Mouse (Mus musculus) embryonic fibroblast, embryonic 13.5 days (primary cell): ENCODE measurements around the gene Gjb5. TPM values are rescaled to one million over a fixed set of nuclear protein-coding genes. Genes with fewer than 3 reads are reported as not detected.

Experiments
- H3K27ac ChIP-seq: 2 replicates; pipeline ENCODE4 v1.5.1; 2012; ENCODE audit warnings: low read length, control low read depth, inconsistent platforms; ENCODE audit not compliant: insufficient read depth
- H3K4me1 ChIP-seq: 2 replicates; pipeline ENCODE4 v1.6.1; 2011; ENCODE audit warnings: low read length; ENCODE audit not compliant: control insufficient read depth, insufficient read depth
- H3K4me3 ChIP-seq: 2 replicates; pipeline ENCODE4 v1.5.1; 2011; ENCODE audit warnings: mild to moderate bottlenecking, control low read depth, low read length; ENCODE audit not compliant: insufficient read depth
- CTCF ChIP-seq: IDR thresholded peaks from 2 replicates; pipeline ENCODE4 v1.5.1; 2011; ENCODE audit warnings: mild to moderate bottlenecking, control low read depth, low read length, moderate library complexity, borderline replicate concordance; ENCODE audit not compliant: insufficient read depth
- POLR2A ChIP-seq: IDR thresholded peaks from 2 replicates; pipeline ENCODE4 v1.6.1; 2011; ENCODE audit warnings: low read depth, mild to moderate bottlenecking, control low read depth, low read length, moderate library complexity
- polyA plus RNA-seq: library from polyadenylated mRNA; stranded (reverse); fragments of >200 nt; gene quantifications from 2 replicates; pipeline ENCODE4 v1.2.4, GENCODE M21; 2011; ENCODE audit warnings: low read depth; ENCODE audit not compliant: missing spikeins, insufficient read length

The Gjb5 gene
- polyA plus RNA-seq, 1 experiment = 2.0 TPM

- TF ChIP-seq POLR2A (no peak), CTCF (no peak)
- Histone ChIP-seq H3K4me3 (no peak overlapping the region), H3K27ac (peak overlapping the region; percentile 65), H3K4me1 (peaks cover 20% of the 10 kb centered on the region)
Observed at GRCm38 (mm10) chr4:127352594-127352993, 5.4 kb downstream of the Gjb5 start.

DNA sequence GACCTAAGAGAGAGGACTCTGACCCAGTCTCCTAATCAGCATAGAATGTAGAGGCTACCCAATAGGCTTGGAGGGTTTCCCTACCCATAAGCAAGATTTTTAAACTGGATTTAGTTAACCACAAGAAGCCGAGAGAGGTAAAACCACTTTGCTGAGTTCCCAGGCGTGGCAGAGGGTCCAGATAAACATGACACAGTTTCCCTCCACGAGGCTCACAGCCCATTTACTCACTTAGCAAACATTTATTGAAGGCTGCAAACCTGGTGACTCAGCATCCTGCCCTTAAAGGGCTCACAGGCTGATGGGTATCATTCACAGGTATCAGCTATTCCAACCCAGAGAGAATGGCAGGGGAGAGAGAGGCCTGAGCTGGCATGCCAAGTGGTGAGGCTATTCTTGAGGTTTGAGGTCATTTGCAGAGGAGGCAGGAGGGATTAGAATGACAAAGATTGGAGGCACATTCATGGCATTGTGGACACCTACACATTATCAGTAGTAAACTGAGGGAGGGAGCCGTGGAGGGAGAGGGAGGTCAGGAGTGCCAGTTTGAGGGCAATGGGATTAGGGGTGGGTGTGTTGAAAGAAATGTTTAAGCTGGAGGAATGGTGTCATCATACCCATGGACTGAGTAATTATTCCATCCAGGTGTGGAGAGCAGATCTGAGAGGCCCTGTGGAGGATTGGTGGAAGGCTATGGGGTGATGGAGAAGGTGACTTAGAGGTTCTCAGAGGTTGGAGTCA is 8.3 kb downstream of the Gjb5 start:
- Histone ChIP-seq H3K4me3 (no peak overlapping the region), H3K27ac (peak overlapping the region; percentile 36; the same call in 1 of the 2 replicates), H3K4me1 (peaks cover 20% of the 10 kb centered on the region)
- TF ChIP-seq POLR2A = no peak
- TF ChIP-seq CTCF = no peak

DNA sequence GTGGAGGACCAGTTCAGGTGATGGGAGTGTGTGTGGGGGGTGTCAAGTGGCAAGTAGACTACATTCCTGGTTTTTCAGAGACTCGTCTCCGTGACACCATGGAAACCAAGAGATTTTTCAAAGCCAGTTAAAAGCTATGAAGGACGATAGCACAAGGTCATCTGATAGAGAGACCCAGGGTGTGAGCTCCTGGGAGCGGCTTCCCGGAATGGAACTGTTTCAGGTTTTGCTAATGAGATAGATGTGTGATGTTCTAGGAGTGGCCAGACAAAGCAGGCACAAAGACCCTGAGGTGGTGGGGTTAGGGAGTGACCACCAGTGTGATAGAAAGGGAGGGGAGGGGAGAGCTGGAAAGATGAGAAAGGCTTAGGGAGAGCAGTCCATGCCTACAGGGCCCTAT is 13.0 kb downstream of the Gjb5 start:
- no peak overlapping the region for H3K27ac ChIP-seq
- no peak overlapping the region for H3K4me3 ChIP-seq
- peaks cover 5% of the 10 kb centered on the region; the same call in 1 of the 2 replicates for H3K4me1 ChIP-seq
- no peak for TF ChIP-seq POLR2A
- no peak for TF ChIP-seq CTCF

DNA sequence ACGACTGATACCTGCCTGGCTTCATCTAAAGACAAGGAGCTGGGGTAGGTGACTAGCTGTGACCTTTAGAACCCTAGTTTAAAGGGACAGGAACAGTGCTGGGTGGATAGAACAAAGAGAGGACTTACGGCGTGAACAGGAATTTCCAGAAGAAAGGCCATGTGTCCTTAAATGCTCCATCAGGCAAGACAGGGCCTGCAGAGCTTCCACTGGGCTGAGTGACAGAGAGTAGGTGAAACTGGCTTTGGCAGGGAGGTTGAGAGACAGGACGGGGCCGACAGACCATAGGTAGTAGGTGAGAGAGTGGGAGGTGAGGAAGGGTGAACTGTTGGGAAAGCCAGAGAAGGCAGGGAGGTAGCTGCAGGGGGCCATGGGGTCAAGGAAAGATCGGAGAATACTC is 16.6 kb downstream of the Gjb5 start:
- Histone ChIP-seq H3K4me1 (no peaks in the 10 kb centered on the region), H3K4me3 (no peak overlapping the region), H3K27ac (no peak overlapping the region)
- TF ChIP-seq POLR2A = no peak
- TF ChIP-seq CTCF = no peak

- TF ChIP-seq POLR2A (no peak), CTCF (no peak)
- Histone ChIP-seq H3K27ac (no peak overlapping the region), H3K4me1 (peaks cover 3% of the 10 kb centered on the region; the same call in 1 of the 2 replicates), H3K4me3 (no peak overlapping the region)
Observed at GRCm38 (mm10) chr4:127337668-127338067, 20.3 kb downstream of the Gjb5 start.

GRCm38 (mm10) chr4:127334870-127335504 is 23.0 kb downstream of the Gjb5 start:
- Histone ChIP-seq H3K4me3 (no peak overlapping the region), H3K4me1 (peaks cover 6% of the 10 kb centered on the region; the same call in 1 of the 2 replicates), H3K27ac (peak overlapping the region; percentile 42; the same call in 1 of the 2 replicates)
- TF ChIP-seq POLR2A (no peak), CTCF (no peak)

GRCm38 (mm10) chr4:127331171-127331570 is 26.8 kb downstream of the Gjb5 start:
- Histone ChIP-seq H3K27ac (no peak overlapping the region), H3K4me1 (peaks cover 21% of the 10 kb centered on the region), H3K4me3 (no peak overlapping the region)
- no peak for TF ChIP-seq CTCF

DNA sequence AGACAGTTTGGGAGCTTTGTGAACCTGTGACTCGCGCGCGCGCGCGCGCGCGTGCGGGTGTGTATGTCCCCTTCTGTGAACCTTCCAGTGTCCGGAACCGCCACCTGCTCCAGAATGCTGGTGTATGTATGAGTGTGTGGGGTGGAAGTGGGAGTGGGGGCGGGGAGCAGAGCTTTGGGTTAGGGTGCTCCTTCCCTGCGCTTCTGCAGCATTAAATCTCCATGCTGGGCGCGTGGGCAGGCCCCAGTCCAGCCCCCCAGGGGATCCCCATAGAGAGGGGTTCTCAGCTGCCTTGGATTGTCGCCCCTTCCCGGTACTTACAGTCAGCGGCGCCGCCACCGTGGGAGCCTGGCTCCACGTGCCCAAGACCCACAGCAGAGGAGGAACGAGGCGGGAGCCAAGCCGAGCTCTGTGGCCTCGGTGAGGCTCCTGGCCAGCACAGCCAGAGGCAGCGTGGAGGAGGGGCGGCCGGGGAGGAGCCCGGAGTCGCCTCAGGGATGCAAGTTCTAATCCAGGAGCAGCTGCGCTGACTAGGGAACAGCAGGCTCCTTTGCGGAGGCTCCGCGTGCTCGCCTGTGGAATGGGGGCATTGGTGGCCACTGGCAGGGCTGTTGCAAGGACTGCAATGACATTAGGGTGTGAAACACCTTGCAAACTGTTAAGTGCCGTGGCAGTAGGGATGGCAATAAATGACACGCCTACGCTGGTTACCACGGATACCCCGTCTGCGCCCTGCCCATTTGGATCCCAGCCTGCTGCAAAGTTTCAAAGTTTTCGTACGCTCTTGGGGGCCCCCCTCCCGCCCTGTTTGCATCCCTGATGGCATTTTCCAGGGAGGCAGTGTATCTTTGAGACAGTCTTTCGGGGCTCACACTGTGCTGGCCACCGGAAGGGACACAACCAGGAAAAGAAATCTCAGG is 27.5 kb downstream of the Gjb5 start, which contains the start of gene Gjb3:
Gene Gjb3 (minus strand): TSS at position 664 of the 920 bp plus-strand sequence.
- Histone ChIP-seq H3K4me3 (peak within 1 kb of the TSS; percentile 25), H3K27ac (peak within 1 kb of the TSS; percentile 22; the same call in 1 of the 2 replicates), H3K4me1 (peaks cover 21% of the 10 kb centered on the region)
- TF ChIP-seq POLR2A (no peak), CTCF (no peak)

GRCm38 (mm10) chr4:127329751-127330150 is 28.2 kb downstream of the Gjb5 start:
- Histone ChIP-seq H3K27ac (peak overlapping the region; percentile 22; the same call in 1 of the 2 replicates), H3K4me1 (peaks cover 18% of the 10 kb centered on the region), H3K4me3 (peak overlapping the region; percentile 25)
- TF ChIP-seq POLR2A = no peak
- TF ChIP-seq CTCF = no peak
